Mouse (Mus musculus) cerebellum, adult 18-20 months (tissue): Measurements from ENCODE around the gene Kng2.
"Not testable (repeated sequence)": the region's sequence is repeated elsewhere in the genome, so short reads cannot be mapped to it uniquely, and the experiment has no call there.

Source experiments
- DNase-seq, 2 experiments: peaks; one replicate each; pipeline ENCODE4 v3.0.0; 2021

The Kng2 gene

DNA sequence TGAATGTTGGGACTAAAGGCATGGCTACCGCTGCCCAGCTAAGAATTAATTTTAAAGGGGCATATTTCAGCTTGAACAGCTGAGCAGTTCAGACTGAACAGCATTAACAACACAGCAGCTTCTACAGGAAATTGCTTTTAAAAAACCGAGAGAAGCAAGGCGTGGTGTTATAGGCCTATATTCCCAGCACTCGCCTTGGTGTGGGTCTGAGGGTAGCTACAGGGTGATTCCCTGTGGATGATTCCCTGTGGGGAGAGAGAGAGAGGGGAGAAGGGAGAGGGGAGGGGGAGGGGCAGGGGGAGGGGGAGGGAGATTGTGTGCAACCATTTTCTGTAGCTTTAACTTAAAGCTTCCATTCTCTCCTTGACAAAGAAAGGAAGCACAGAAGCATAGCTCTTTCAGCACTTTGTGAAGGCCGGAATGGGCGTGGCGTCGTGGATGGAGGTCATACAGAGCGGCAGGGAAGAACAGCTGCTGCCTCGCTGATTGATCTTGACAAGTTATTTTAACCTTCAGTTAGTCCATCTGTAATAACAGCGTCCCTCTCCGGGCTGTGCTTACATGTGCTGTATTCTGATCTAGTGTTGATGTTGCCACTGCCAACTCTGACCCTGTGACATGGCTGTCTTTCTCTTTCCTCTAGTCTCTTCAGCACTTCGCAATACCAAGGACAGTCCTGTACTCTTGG, 73.7 kb downstream of the Kng2 start:
- no peak for DNase-seq

- DNase-seq = no peak
Measured at GRCm38 (mm10) chr16:22953069-22953468, 76.2 kb downstream of the Kng2 start.

DNA sequence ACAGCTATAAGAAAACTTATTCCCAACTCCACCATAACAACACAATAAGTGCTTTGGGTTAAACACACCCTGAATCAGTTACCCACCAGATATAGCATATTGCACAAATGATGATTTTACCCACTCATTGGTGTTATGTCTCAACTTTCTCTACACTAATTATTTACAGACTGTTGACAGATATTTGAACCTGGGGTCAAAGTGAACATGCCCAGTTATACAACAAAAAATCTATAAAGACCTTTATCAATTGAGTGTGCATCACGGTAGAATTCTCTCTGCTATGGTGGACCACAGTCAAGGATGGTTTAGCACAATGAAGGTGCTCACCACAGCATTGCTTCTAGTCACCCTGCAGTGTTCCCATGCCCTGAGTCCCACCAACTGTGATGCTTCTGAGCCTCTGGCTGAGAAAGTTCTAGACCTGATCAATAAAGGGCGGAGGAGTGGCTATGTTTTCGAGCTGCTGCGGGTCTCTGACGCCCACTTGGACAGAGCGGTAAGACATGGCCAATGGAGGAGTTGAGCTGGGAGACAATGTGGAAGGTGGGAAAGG, 78.4 kb downstream of the Kng2 start, which contains the start of gene Hrg:
Gene Hrg, plus strand, starts transcription at position 233 of the 556 bp plus-strand sequence.
- no peak for DNase-seq

DNA sequence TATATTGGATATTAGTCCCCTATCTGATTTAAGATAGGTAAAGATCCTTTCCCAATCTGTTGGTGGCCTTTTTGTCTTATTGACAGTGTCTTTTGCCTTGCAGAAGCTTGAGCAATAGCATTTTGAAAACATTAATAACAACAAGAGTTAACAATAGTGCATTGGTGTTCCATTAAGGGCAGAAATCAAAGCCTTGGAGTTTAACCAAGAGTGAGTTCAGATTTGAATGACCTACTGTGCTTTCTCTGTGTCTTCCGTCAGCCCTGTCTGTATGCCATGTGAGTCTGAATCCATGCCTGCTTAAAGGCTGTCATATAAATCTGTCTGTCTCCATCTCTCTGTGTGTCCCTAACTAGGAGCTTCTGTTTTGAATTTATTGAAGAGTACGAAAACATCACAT, 81.9 kb downstream of the Kng2 start:
- DNase-seq = no peak

- not testable (repeated sequence) for DNase-seq
Measured at GRCm38 (mm10) chr16:22941825-22942476, 87.3 kb downstream of the Kng2 start.

- no peak for DNase-seq
Measured at GRCm38 (mm10) chr16:22939120-22939695, 90.1 kb downstream of the Kng2 start.

DNA sequence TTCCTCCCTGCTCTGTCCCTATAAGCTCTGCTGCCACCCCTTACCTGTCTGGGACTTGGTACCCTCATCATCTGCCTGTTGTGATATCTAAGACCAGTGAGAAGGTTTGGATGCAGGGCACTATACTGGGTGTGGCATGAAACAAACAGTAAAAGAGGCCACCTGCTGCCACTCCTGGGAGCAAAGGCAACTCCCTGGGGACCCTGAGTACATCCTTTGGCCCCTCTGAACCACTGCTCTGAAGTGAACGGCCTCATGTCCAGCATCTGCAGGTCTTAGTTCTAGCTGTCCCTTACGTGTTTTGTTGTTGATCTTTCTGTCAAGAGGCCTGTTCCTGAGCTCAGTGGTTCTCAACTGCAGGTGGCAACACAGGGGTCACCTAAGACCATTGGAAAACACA, 90.7 kb downstream of the Kng2 start:
- no peak for DNase-seq

- no peak for DNase-seq
Measured at GRCm38 (mm10) chr16:22937631-22938030, 91.7 kb downstream of the Kng2 start.
